Mouse (Mus musculus): ENCODE results near the gene Atrx.
"Not testable (repeated sequence)": the region's sequence is repeated elsewhere in the genome, so short reads cannot be mapped to it uniquely, and the experiment has no call there.

Gene Atrx

GRCm38 (mm10) chrX:105928861-105929477 is at the start of gene Atrx:
TSS of gene Atrx (minus strand) at chrX:105929403.
- DNase-seq = peak; percentile 78

GRCm38 (mm10) chrX:105957091-105957490 is 27.9 kb upstream of the Atrx start:
- DNase-seq = not testable (repeated sequence)

- no peak for DNase-seq
These were observed 24.8 kb upstream of the Atrx start for GRCm38 (mm10) chrX:105953999-105954398.

- no peak for DNase-seq
These were observed 17.2 kb upstream of the Atrx start for GRCm38 (mm10) chrX:105946357-105946756.

- no peak for DNase-seq
These were observed 10.0 kb upstream of the Atrx start for GRCm38 (mm10) chrX:105939245-105939644.

- no peak for DNase-seq
These were observed 8.5 kb upstream of the Atrx start for GRCm38 (mm10) chrX:105937736-105938135.

- DNase-seq = no peak
These were observed 5.1 kb upstream of the Atrx start for GRCm38 (mm10) chrX:105934341-105934740.

- no peak for DNase-seq
These were observed 355 bp upstream of the Atrx start for GRCm38 (mm10) chrX:105929478-105930038.

GRCm38 (mm10) chrX:105927941-105928860 is 1.0 kb downstream of the Atrx start:
- peak; percentile 51 for DNase-seq

GRCm38 (mm10) chrX:105926121-105926735 is 3.0 kb downstream of the Atrx start:
- DNase-seq = no peak

GRCm38 (mm10) chrX:105924326-105925070 is 4.7 kb downstream of the Atrx start:
- no peak for DNase-seq

GRCm38 (mm10) chrX:105923896-105924295 is 5.3 kb downstream of the Atrx start:
- DNase-seq = no peak

GRCm38 (mm10) chrX:105922986-105923385 is 6.2 kb downstream of the Atrx start:
- not testable (repeated sequence) for DNase-seq

- DNase-seq = peak; percentile 52
These were observed 7.8 kb downstream of the Atrx start for GRCm38 (mm10) chrX:105921421-105921820.

GRCm38 (mm10) chrX:105911728-105912127 is 17.5 kb downstream of the Atrx start:
- no peak for DNase-seq

GRCm38 (mm10) chrX:105901611-105902010 is 27.6 kb downstream of the Atrx start:
- no peak for DNase-seq

GRCm38 (mm10) chrX:105886921-105887320 is 42.3 kb downstream of the Atrx start:
- DNase-seq = no peak

GRCm38 (mm10) chrX:105864367-105864766 is 64.8 kb downstream of the Atrx start:
- peak; percentile 4 for DNase-seq

- DNase-seq = no peak
These were observed 104.7 kb downstream of the Atrx start for GRCm38 (mm10) chrX:105824462-105824861.

GRCm38 (mm10) chrX:105794806-105795403 is 134.3 kb downstream of the Atrx start:
- no peak for DNase-seq

GRCm38 (mm10) chrX:105773281-105773680 is 155.9 kb downstream of the Atrx start:
- no peak for DNase-seq

GRCm38 (mm10) chrX:105767932-105768331 is 161.3 kb downstream of the Atrx start:
- DNase-seq = no peak

All from liver (tissue).